Mouse (Mus musculus) hindbrain, embryonic 14.5 days (tissue): ENCODE data around the gene Trmt44. TPM values are rescaled to one million over a fixed set of nuclear protein-coding genes. Genes with fewer than 3 reads are reported as not detected.

Source experiments
- ATAC-seq: fragments of 200-750 bp; cut with Nextera tagmentation; 2 replicates; pipeline ENCODE4 v1.8.0; 2017; ENCODE audit warnings: moderate number of reproducible peaks, mild to moderate bottlenecking, moderate TSS enrichment, moderate library complexity; ENCODE audit not compliant: low FRiP score
- DNase-seq: peaks from one replicate; pipeline ENCODE4 v3.0.0-alpha.2; 2015; ENCODE audit warnings: low spot score
- H3K27ac ChIP-seq: fragments of 300-500 bp; sonication (generic); 2 replicates; pipeline ENCODE4 v1.5.1; 2014; ENCODE audit warnings: mild to moderate bottlenecking, moderate library complexity
- H3K27me3 ChIP-seq: fragments of 300-500 bp; sonication (generic); 2 replicates; pipeline ENCODE4 v1.6.1; 2014; ENCODE audit warnings: mild to moderate bottlenecking, low read length, mixed read lengths; ENCODE audit not compliant: control insufficient read depth, insufficient read depth
- H3K36me3 ChIP-seq: fragments of 300-500 bp; sonication (generic); replicated peaks from 2 replicates; pipeline ENCODE4 v1.6.1; 2014; ENCODE audit not compliant: control insufficient read depth, insufficient read depth
- H3K4me1 ChIP-seq: fragments of 300-500 bp; sonication (generic); replicated peaks from 2 replicates; pipeline ENCODE4 v1.6.1; 2014; ENCODE audit warnings: antibody characterized with exemption, low read length, mixed read lengths; ENCODE audit not compliant: control insufficient read depth, insufficient read depth
- H3K4me2 ChIP-seq: fragments of 300-500 bp; sonication (generic); replicated peaks from 2 replicates; pipeline ENCODE4 v1.6.1; 2014; ENCODE audit warnings: mild to moderate bottlenecking, moderate library complexity
- H3K4me3 ChIP-seq: fragments of 300-500 bp; sonication (generic); replicated peaks from 2 replicates; pipeline ENCODE4 v1.5.1; 2014; ENCODE audit warnings: mild to moderate bottlenecking, low read length
- H3K9ac ChIP-seq: fragments of 300-500 bp; sonication (generic); 2 replicates; pipeline ENCODE4 v1.6.1; 2014
- H3K9me3 ChIP-seq: fragments of 300-500 bp; sonication (generic); 2 replicates; pipeline ENCODE4 v1.6.1; 2016; ENCODE audit warnings: low read length; ENCODE audit not compliant: control insufficient read depth
- WGBS: fragments of 180-500 bp; shearing (Covaris S2); extraction: QIAGEN DNeasy Blood & Tissue Kit; methylation state at CpG from one replicate; pipeline ENCODE4 v1.1.7; 2014; 5-methylcytosine and 5-hydroxymethylcytosine counted together
- polyA plus RNA-seq: library from polyadenylated mRNA; unstranded; fragments of >200 nt; fragmentation: Nextera tagmentation; extraction: Ambion mirVana; gene quantifications from 2 replicates; pipeline ENCODE4 v1.2.1, GENCODE M21; 2014

Gene Trmt44
- polyA plus RNA-seq, 1 experiment from 2014 or later: 6.5 TPM

DNA sequence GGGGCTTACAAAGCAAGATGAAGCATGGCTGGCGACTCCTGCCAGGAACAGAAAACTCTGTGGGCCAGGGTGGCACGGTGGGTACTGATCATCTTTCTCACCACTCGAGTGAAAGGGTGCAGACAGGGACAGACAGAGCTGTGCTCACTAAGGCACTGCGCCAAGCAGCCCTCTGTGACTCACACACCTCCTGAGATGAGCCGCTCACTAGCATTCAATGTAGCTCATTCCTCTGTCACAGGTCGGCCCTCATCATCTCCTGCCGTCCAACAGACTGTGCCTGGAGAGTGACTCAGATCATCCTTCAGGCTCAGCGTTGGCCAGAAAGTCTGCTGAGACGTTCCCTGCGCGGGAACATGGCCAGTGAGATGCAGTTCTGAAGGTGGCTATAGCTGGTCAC, 58.1 kb downstream of the Trmt44 start:
- no peaks in the 10 kb centered on the region for H3K4me1 ChIP-seq
- DNase-seq (no peak), ATAC-seq (no peak)
- H3K36me3 ChIP-seq: no peaks in the 10 kb centered on the region
- H3K4me3 ChIP-seq: no peak overlapping the region
- WGBS: 84% methylated on average over 11 of the region's 11 CpGs
- peaks cover 5% of the 10 kb centered on the region for H3K27me3 ChIP-seq
- no peak overlapping the region for H3K4me2 ChIP-seq
- no peak overlapping the region for H3K27ac ChIP-seq
- no peak overlapping the region for H3K9ac ChIP-seq
- H3K9me3 ChIP-seq: no peaks in the 10 kb centered on the region

DNA sequence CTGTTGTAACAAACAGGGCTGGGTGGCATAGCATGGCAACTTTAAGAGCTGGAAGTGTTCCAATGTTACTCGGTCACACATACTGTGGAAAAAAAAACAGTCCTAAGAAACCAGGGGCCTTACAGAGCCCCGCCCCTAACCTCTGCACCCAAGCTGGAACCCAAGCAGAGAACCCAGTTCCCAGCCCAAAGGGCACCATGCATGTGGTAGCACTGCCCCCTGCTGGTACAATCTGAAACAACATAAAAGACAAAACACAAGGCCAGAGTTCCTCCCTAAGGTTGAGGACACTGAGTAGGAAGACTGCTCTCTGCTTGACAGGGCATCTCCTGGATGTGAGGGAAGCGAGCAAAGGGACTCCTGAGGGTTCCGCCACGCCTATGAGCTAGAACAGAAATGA, 64.3 kb downstream of the Trmt44 start:
- Histone ChIP-seq H3K4me2 (no peak overlapping the region), H3K27ac (no peak overlapping the region), H3K9ac (no peak overlapping the region), H3K4me1 (no peaks in the 10 kb centered on the region), H3K36me3 (no peaks in the 10 kb centered on the region), H3K4me3 (no peak overlapping the region), H3K9me3 (no peaks in the 10 kb centered on the region), H3K27me3 (0 out of 2 replicates have a peak, but pooled peaks cover 5% of the 10 kb centered on the region)
- WGBS: 25% methylated on average over 5 of the region's 5 CpGs
- ATAC-seq: peak; percentile 59; the same call in 1 of the 2 replicates
- DNase-seq: peak; percentile 92

Other genes starting within 250 kb of the Trmt44 start
- gene Hmx1, start 186.0 kb downstream of the Trmt44 start, polyA plus RNA-seq: 0.26 TPM in 1 of 2 replicates, not detected in the other
- gene Cpz, start 49.4 kb downstream of the Trmt44 start, polyA plus RNA-seq: 0.80 and 1.0 TPM in 2 replicates
- 13.7 and 14.5 TPM in 2 replicates for gene Acox3, start 8.0 kb upstream of the Trmt44 start, polyA plus RNA-seq
- 17.2 and 18.1 TPM in 2 replicates for gene Htra3, start 104.7 kb upstream of the Trmt44 start, polyA plus RNA-seq
- 2.5 and 3.0 TPM in 2 replicates for gene Sh3tc1, start 164.9 kb upstream of the Trmt44 start, polyA plus RNA-seq
- gene Ablim2, start 182.8 kb upstream of the Trmt44 start, polyA plus RNA-seq: 19.9 and 22.3 TPM in 2 replicates